11 mouse cellular contexts compared by ENCODE assay signal in genomic region chr10:53517770-53518598, GRCm38 (mm10).
DNase-seq lines count a peak whose midpoint lies in the region; ATAC-seq and TF ChIP-seq lines count a peak whose summit lies in the region.
"Had no signal": no experiment of that assay in that cellular context is flagged by ENCODE, and none has a peak within 500 bp of the region (broad histone marks: within the 10 kb centered on the region; RNA-seq: fewer than 3 reads in every experiment).

No protein-coding gene starts in this region.

- H3K4me1 ChIP-seq in forebrain, postnatal 0 days (ENCODE audit: insufficient read depth) = peaks cover 7% of the 10 kb centered on the region; the same call in 1 of the 2 replicates
- H3K4me1 ChIP-seq in forebrain, embryonic 10.5 days = peaks cover 19% of the 10 kb centered on the region
- H3K4me1 ChIP-seq in lung, embryonic 16.5 days (replicated peaks; ENCODE audit: control insufficient read depth, insufficient read depth, low read length) = peaks cover 14% of the 10 kb centered on the region
- peaks cover 9% of the 10 kb centered on the region; the same call in 1 of the 2 replicates for H3K4me1 ChIP-seq in hindbrain, postnatal 0 days (ENCODE audit: insufficient read depth, low read length)
- H3K4me1 ChIP-seq in stomach, embryonic 14.5 days (ENCODE audit: control insufficient read depth, insufficient read depth, low read length) = peaks cover 9% of the 10 kb centered on the region; the same call in 1 of the 2 replicates

- no peak overlapping the region for H3K4me2 ChIP-seq in forebrain, postnatal 0 days (ENCODE audit: low read depth)
- H3K4me2 ChIP-seq in lung, embryonic 16.5 days (ENCODE audit: low read depth, low read length) = no peak overlapping the region
- no peak overlapping the region for H3K4me2 ChIP-seq in hindbrain, postnatal 0 days (ENCODE audit: low read depth, low read length)
- no peak overlapping the region for H3K4me2 ChIP-seq in stomach, embryonic 14.5 days (replicated peaks; ENCODE audit: low read depth, low read length)

- WGBS in forebrain, postnatal 0 days = 44% methylated on average over 14 of the region's 14 CpGs
- WGBS in forebrain, embryonic 10.5 days = 58% methylated on average over 14 of the region's 14 CpGs
- 68% methylated on average over 14 of the region's 14 CpGs for WGBS in lung, embryonic 16.5 days
- 69% methylated on average over 14 of the region's 14 CpGs for WGBS in hindbrain, postnatal 0 days
- 77% methylated on average over 14 of the region's 14 CpGs for WGBS in stomach, embryonic 14.5 days

- H3K27me3 ChIP-seq in forebrain, postnatal 0 days (ENCODE audit: insufficient read depth, low read length) = no peaks in the 10 kb centered on the region
- H3K27me3 ChIP-seq in forebrain, embryonic 10.5 days (ENCODE audit: poor library complexity, severe bottlenecking) = peaks cover 54% of the 10 kb centered on the region
- H3K27me3 ChIP-seq in lung, embryonic 16.5 days (ENCODE audit: control insufficient read depth, insufficient read depth, low read depth, low read length) = no peaks in the 10 kb centered on the region
- no peaks in the 10 kb centered on the region for H3K27me3 ChIP-seq in hindbrain, postnatal 0 days (ENCODE audit: insufficient read depth, low read length)
- no peaks in the 10 kb centered on the region for H3K27me3 ChIP-seq in stomach, embryonic 14.5 days (ENCODE audit: control insufficient read depth, insufficient read depth, low read length)

- TF ChIP-seq CTCF in forebrain, postnatal 0 days (IDR thresholded peaks at IDR 0.05; ENCODE audit: low read depth) = no peak
- TF ChIP-seq CTCF in hindbrain, postnatal 0 days (IDR thresholded peaks at IDR 0.05; ENCODE audit: low read depth) = no peak

- no peaks in the 10 kb centered on the region for H3K9me3 ChIP-seq in forebrain, postnatal 0 days (ENCODE audit: low read length)
- no peaks in the 10 kb centered on the region for H3K9me3 ChIP-seq in forebrain, embryonic 10.5 days
- H3K9me3 ChIP-seq in lung, embryonic 16.5 days (ENCODE audit: control insufficient read depth, low read length) = no peaks in the 10 kb centered on the region
- H3K9me3 ChIP-seq in hindbrain, postnatal 0 days (ENCODE audit: low read length) = no peaks in the 10 kb centered on the region
- H3K9me3 ChIP-seq in stomach, embryonic 14.5 days (ENCODE audit: control insufficient read depth, low read depth, low read length) = no peaks in the 10 kb centered on the region

- H3K4me3 ChIP-seq in forebrain, postnatal 0 days (ENCODE audit: low read depth, low read length) = no peak overlapping the region
- H3K4me3 ChIP-seq in forebrain, embryonic 10.5 days = no peak overlapping the region
- H3K4me3 ChIP-seq in lung, embryonic 16.5 days (ENCODE audit: low read length) = no peak overlapping the region
- no peak overlapping the region for H3K4me3 ChIP-seq in hindbrain, postnatal 0 days (ENCODE audit: low read length)
- no peak overlapping the region for H3K4me3 ChIP-seq in stomach, embryonic 14.5 days (ENCODE audit: low read depth, low read length)

- no peak for DNase-seq in forebrain, postnatal 0 days
- DNase-seq in forebrain, embryonic 10.5 days (ENCODE audit: extremely low spot score, low spot score) = no peak
- DNase-seq in lung, postnatal 4 days = no peak
- DNase-seq in hindbrain, postnatal 0 days (ENCODE audit: low spot score) = no peak
- no peak for DNase-seq in adrenal gland, postnatal 36 days
- no peak for DNase-seq in thymus, postnatal 14 days
- DNase-seq: B cell, adult 2 months; cerebellum, adult 18-20 months had no signal

- peak; percentile 24 for ATAC-seq in forebrain, postnatal 0 days
- ATAC-seq in lung, embryonic 16.5 days (ENCODE audit: low read depth) = peak; percentile 56; the same call in 1 of the 2 replicates
- ATAC-seq in hindbrain, postnatal 0 days = no peak
- ATAC-seq in stomach, embryonic 14.5 days (ENCODE audit: insufficient number of reproducible peaks, insufficient read depth, low FRiP score, low read depth) = no peak

- 0 out of 2 replicates have a peak overlapping the region, but pooled peaks have one; percentile 2 for H3K27ac ChIP-seq in forebrain, postnatal 0 days (ENCODE audit: low read depth, low read length)
- no peak overlapping the region for H3K27ac ChIP-seq in forebrain, embryonic 10.5 days
- H3K27ac ChIP-seq in lung, embryonic 16.5 days (ENCODE audit: low read length) = peak overlapping the region; percentile 76; the same call in 1 of the 2 replicates
- peak overlapping the region; percentile 73 for H3K27ac ChIP-seq in hindbrain, postnatal 0 days
- peak overlapping the region; percentile 68 for H3K27ac ChIP-seq in stomach, embryonic 14.5 days (ENCODE audit: low read length)
- H3K27ac ChIP-seq: liver, embryonic 14.5 days had no signal

- H3K36me3 ChIP-seq in forebrain, postnatal 0 days (ENCODE audit: insufficient read depth) = no peaks in the 10 kb centered on the region
- H3K36me3 ChIP-seq in forebrain, embryonic 10.5 days (replicated peaks) = no peaks in the 10 kb centered on the region
- H3K36me3 ChIP-seq in lung, embryonic 16.5 days (ENCODE audit: control insufficient read depth, insufficient read depth, low read length) = no peaks in the 10 kb centered on the region
- H3K36me3 ChIP-seq in hindbrain, postnatal 0 days (ENCODE audit: insufficient read depth, low read length) = no peaks in the 10 kb centered on the region
- H3K36me3 ChIP-seq in stomach, embryonic 14.5 days (ENCODE audit: control insufficient read depth, insufficient read depth, low read length) = no peaks in the 10 kb centered on the region

- H3K9ac ChIP-seq in forebrain, postnatal 0 days = no peak overlapping the region
- H3K9ac ChIP-seq in lung, embryonic 16.5 days (ENCODE audit: low read length) = no peak overlapping the region
- H3K9ac ChIP-seq in hindbrain, postnatal 0 days (replicated peaks; ENCODE audit: low read length) = no peak overlapping the region
- no peak overlapping the region for H3K9ac ChIP-seq in stomach, embryonic 14.5 days (replicated peaks; ENCODE audit: low read depth, low read length)
- H3K9ac ChIP-seq: liver, embryonic 14.5 days had no signal

Comparison
In these comparisons a context has a peak if more than half of its experiments do, and no peak if none do; other contexts are left out.
1. ATAC-seq: peak in forebrain, postnatal 0 days (single experiment) and lung, embryonic 16.5 days (single experiment); none in hindbrain, postnatal 0 days (single experiment) and stomach, embryonic 14.5 days (single experiment).